Mouse (Mus musculus): Measurements from ENCODE around the gene Zbtb4.

Zbtb4 gene

GRCm38 (mm10) chr11:69800392-69801197 is 34.9 kb downstream of the Zbtb4 start:
- peak; percentile 84 for DNase-seq (ENCODE audit: low read depth, low spot score)

- no peak for DNase-seq (ENCODE audit: low read depth, low spot score)
These were observed 35.8 kb downstream of the Zbtb4 start, which contains the start of gene Fgf11 for GRCm38 (mm10) chr11:69801379-69801977. Gene Fgf11, minus strand, starts transcription at chr11:69801857.

GRCm38 (mm10) chr11:69802648-69803105 is 37.0 kb downstream of the Zbtb4 start:
- peak; percentile 41 for DNase-seq (ENCODE audit: low read depth, low spot score)

- no peak for DNase-seq (ENCODE audit: low read depth, low spot score)
These were observed 37.6 kb downstream of the Zbtb4 start for GRCm38 (mm10) chr11:69803328-69803727.

GRCm38 (mm10) chr11:69803786-69804651 is 38.3 kb downstream of the Zbtb4 start:
- peak; percentile 74 for DNase-seq (ENCODE audit: low read depth, low spot score)

- no peak for DNase-seq (ENCODE audit: low read depth, low spot score)
These were observed 38.9 kb downstream of the Zbtb4 start for GRCm38 (mm10) chr11:69804652-69804940.

GRCm38 (mm10) chr11:69804972-69805909 is 39.5 kb downstream of the Zbtb4 start, which contains the start of gene Tmem102:
Gene Tmem102, minus strand, starts transcription at chr11:69805624.
- no peak for DNase-seq (ENCODE audit: low read depth, low spot score)

GRCm38 (mm10) chr11:69806378-69806777 is 40.7 kb downstream of the Zbtb4 start:
- no peak for DNase-seq (ENCODE audit: low read depth, low spot score)

GRCm38 (mm10) chr11:69807641-69808040 is 41.9 kb downstream of the Zbtb4 start:
- DNase-seq (ENCODE audit: low read depth, low spot score): no peak

- no peak for DNase-seq (ENCODE audit: low read depth, low spot score)
These were observed 44.6 kb downstream of the Zbtb4 start for GRCm38 (mm10) chr11:69810280-69810679.

GRCm38 (mm10) chr11:69815155-69815554 is 49.4 kb downstream of the Zbtb4 start, which contains the start of gene Gm39566:
Gene Gm39566, minus strand, starts transcription at chr11:69815298.
- no peak for DNase-seq (ENCODE audit: low read depth, low spot score)

GRCm38 (mm10) chr11:69816520-69816919 is 50.8 kb downstream of the Zbtb4 start:
- DNase-seq (ENCODE audit: low read depth, low spot score): no peak

- DNase-seq (ENCODE audit: low read depth, low spot score): no peak
These were observed 52.7 kb downstream of the Zbtb4 start, which contains the start of gene Spem2 for GRCm38 (mm10) chr11:69818365-69818764. Gene Spem2, minus strand, starts transcription at chr11:69818465.

- DNase-seq (ENCODE audit: low read depth, low spot score): no peak
These were observed 53.2 kb downstream of the Zbtb4 start for GRCm38 (mm10) chr11:69818871-69819270.

- DNase-seq (ENCODE audit: low read depth, low spot score): no peak
These were observed 56.4 kb downstream of the Zbtb4 start, which contains the start of gene Spem1 for GRCm38 (mm10) chr11:69822080-69822479. Gene Spem1, minus strand, starts transcription at chr11:69822180.

GRCm38 (mm10) chr11:69823456-69823855 is 57.7 kb downstream of the Zbtb4 start:
- DNase-seq (ENCODE audit: low read depth, low spot score): no peak

- no peak for DNase-seq (ENCODE audit: low read depth, low spot score)
These were observed 63.1 kb downstream of the Zbtb4 start for GRCm38 (mm10) chr11:69828832-69829231.

GRCm38 (mm10) chr11:69833554-69833953 is 67.8 kb downstream of the Zbtb4 start:
- DNase-seq (ENCODE audit: low read depth, low spot score): no peak

Data from mesoderm, embryonic 11.5 days (tissue).